Mouse (Mus musculus) liver, embryonic 14 days (tissue): ENCODE results near the gene Tcea2. TPM values are rescaled to one million over a fixed set of nuclear protein-coding genes. Genes with fewer than 3 reads are reported as not detected.

Source experiments
- polyA plus RNA-seq: library from polyadenylated mRNA; depleted of rRNA; stranded (reverse); fragments of >200 nt; gene quantifications from 2 replicates; pipeline ENCODE4 v1.2.3, GENCODE M21; 2012; rRNA removed

Gene Tcea2
- polyA plus RNA-seq = 3.2 and 3.4 TPM in 2 replicates

GRCm38 (mm10) chr2:181679951-181680715 is at the start of gene Tcea2:
Gene Tcea2, plus strand, starts transcription at chr2:181680310.

GRCm38 (mm10) chr2:181656734-181657133 is 23.4 kb upstream of the Tcea2 start, which contains the start of gene Gm29797:
Gene Gm29797, plus strand, starts transcription at chr2:181657034.

GRCm38 (mm10) chr2:181671326-181671725 is 8.8 kb upstream of the Tcea2 start, which contains the start of gene Sox18:
Gene Sox18, minus strand, starts transcription at chr2:181671640.

GRCm38 (mm10) chr2:181693339-181694280 is 13.5 kb downstream of the Tcea2 start, which contains the start of gene Rgs19:
Gene Rgs19, minus strand, starts transcription at chr2:181693977.

GRCm38 (mm10) chr2:181698241-181698640 is 18.1 kb downstream of the Tcea2 start, which contains the start of gene Lkaaear1:
Gene Lkaaear1, minus strand, starts transcription at chr2:181698442.

GRCm38 (mm10) chr2:181714903-181715326 is 34.8 kb downstream of the Tcea2 start, which contains the start of gene Oprl1:
Gene Oprl1, plus strand, starts transcription at chr2:181715016.

Other genes with a start within 250 kb of the Tcea2 start
- gene Zbtb46, start 220.9 kb upstream of the Tcea2 start, polyA plus RNA-seq = 5.1 and 5.7 TPM in 2 replicates
- gene Abhd16b, start 187.1 kb upstream of the Tcea2 start, polyA plus RNA-seq = not detected in 2 replicates
- 37.2 and 38.2 TPM in 2 replicates for gene Tpd52l2, start 183.2 kb upstream of the Tcea2 start, polyA plus RNA-seq
- 12.5 and 16.1 TPM in 2 replicates for gene Dnajc5, start 159.8 kb upstream of the Tcea2 start, polyA plus RNA-seq
- 30.4 and 33.8 TPM in 2 replicates for gene Uckl1, start 95.4 kb upstream of the Tcea2 start, polyA plus RNA-seq
- 16.7 and 17.2 TPM in 2 replicates for gene Prpf6, start 88.4 kb upstream of the Tcea2 start, polyA plus RNA-seq
- 9.4 and 10.4 TPM in 2 replicates for gene Zfp512b, start 87.5 kb upstream of the Tcea2 start, polyA plus RNA-seq
- 1.3 and 1.4 TPM in 2 replicates for gene Samd10, start 81.1 kb upstream of the Tcea2 start, polyA plus RNA-seq
- not detected in 2 replicates for gene Gm29797, start 23.3 kb upstream of the Tcea2 start, polyA plus RNA-seq
- 3.7 and 5.7 TPM in 2 replicates for gene Sox18, start 8.7 kb upstream of the Tcea2 start, polyA plus RNA-seq
- 17.2 and 17.9 TPM in 2 replicates for gene Rgs19, start 13.7 kb downstream of the Tcea2 start, polyA plus RNA-seq
- gene Lkaaear1, start 18.1 kb downstream of the Tcea2 start, polyA plus RNA-seq = not detected in 2 replicates
- gene Oprl1, start 34.7 kb downstream of the Tcea2 start, polyA plus RNA-seq = 0.07 and 0.15 TPM in 2 replicates
- 0.01 and 0.02 TPM in 2 replicates for gene Myt1, start 83.0 kb downstream of the Tcea2 start, polyA plus RNA-seq
- 9.6 and 10.7 TPM in 2 replicates for gene Pcmtd2, start 157.5 kb downstream of the Tcea2 start, polyA plus RNA-seq
- 14.3 and 15.8 TPM in 2 replicates for gene Polr3k, start 184.0 kb downstream of the Tcea2 start, polyA plus RNA-seq